Mouse (Mus musculus) frontal cortex, postnatal 25 days (tissue): ENCODE measurements around the gene Hexim1.

Experiments
- DNase-seq, 2 experiments: peaks; one replicate each; pipeline ENCODE4 v3.0.0; 2022; ENCODE audit warnings: low spot score in 2 of 2

Hexim1 gene

GRCm38 (mm10) chr11:103118866-103119265 lies 2.8 kb downstream of the Hexim1 start:
- DNase-seq: no peak

GRCm38 (mm10) chr11:103119609-103120008 lies 3.6 kb downstream of the Hexim1 start:
- DNase-seq: no peak

- DNase-seq: no peak
Measured at GRCm38 (mm10) chr11:103120315-103120714, 4.3 kb downstream of the Hexim1 start.

- no peak for DNase-seq
Measured at GRCm38 (mm10) chr11:103131701-103132575, 15.9 kb downstream of the Hexim1 start, which contains the start of gene Hexim2. Gene Hexim2 (plus strand): TSS chr11:103132429.

- peak; percentile 100 for DNase-seq
Measured at GRCm38 (mm10) chr11:103132576-103133455, 16.8 kb downstream of the Hexim1 start.

GRCm38 (mm10) chr11:103133456-103134185 lies 17.6 kb downstream of the Hexim1 start:
- no peak for DNase-seq

GRCm38 (mm10) chr11:103134221-103134620 lies 18.2 kb downstream of the Hexim1 start:
- no peak for DNase-seq

GRCm38 (mm10) chr11:103136039-103136577 lies 20.1 kb downstream of the Hexim1 start:
- DNase-seq: no peak

- DNase-seq: no peak
Measured at GRCm38 (mm10) chr11:103139951-103140762, 24.1 kb downstream of the Hexim1 start.

GRCm38 (mm10) chr11:103140763-103141100 lies 24.7 kb downstream of the Hexim1 start:
- DNase-seq: no peak

GRCm38 (mm10) chr11:103141101-103141943 lies 25.3 kb downstream of the Hexim1 start:
- DNase-seq: no peak

GRCm38 (mm10) chr11:103141944-103142255 lies 25.9 kb downstream of the Hexim1 start:
- no peak for DNase-seq

GRCm38 (mm10) chr11:103142441-103143182 lies 26.6 kb downstream of the Hexim1 start:
- peak; percentile 66 to 79 for DNase-seq

- DNase-seq: no peak
Measured at GRCm38 (mm10) chr11:103144309-103145285, 28.6 kb downstream of the Hexim1 start.

- no peak for DNase-seq
Measured at GRCm38 (mm10) chr11:103146386-103146785, 30.4 kb downstream of the Hexim1 start.

GRCm38 (mm10) chr11:103147766-103148165 lies 31.7 kb downstream of the Hexim1 start:
- no peak for DNase-seq

- DNase-seq: no peak
Measured at GRCm38 (mm10) chr11:103149771-103150170, 33.7 kb downstream of the Hexim1 start.
